Mouse (Mus musculus): ENCODE measurements around the gene Oprm1.

Gene Oprm1

GRCm38 (mm10) chr10:6890348-6891009, 132.2 kb downstream of the Oprm1 start:
- no peak for DNase-seq (ENCODE audit: low spot score in 2 of 2)

GRCm38 (mm10) chr10:6895796-6896195, 137.5 kb downstream of the Oprm1 start:
- DNase-seq (ENCODE audit: low spot score in 2 of 2): no peak

- DNase-seq (ENCODE audit: low spot score in 2 of 2): no peak
Measured at GRCm38 (mm10) chr10:6896659-6897303, 138.5 kb downstream of the Oprm1 start.

- DNase-seq (ENCODE audit: low spot score in 2 of 2): no peak
Measured at GRCm38 (mm10) chr10:6900126-6900525, 141.8 kb downstream of the Oprm1 start.

- DNase-seq (ENCODE audit: low spot score in 2 of 2): no peak
Measured at GRCm38 (mm10) chr10:6901819-6902393, 143.6 kb downstream of the Oprm1 start.

GRCm38 (mm10) chr10:6909763-6910162, 151.5 kb downstream of the Oprm1 start:
- no peak for DNase-seq (ENCODE audit: low spot score in 2 of 2)

- DNase-seq (ENCODE audit: low spot score in 2 of 2): no peak
Measured at GRCm38 (mm10) chr10:6915991-6916390, 157.7 kb downstream of the Oprm1 start.

GRCm38 (mm10) chr10:6916545-6917257, 158.4 kb downstream of the Oprm1 start:
- DNase-seq (ENCODE audit: low spot score in 2 of 2): no peak

- DNase-seq (ENCODE audit: low spot score in 2 of 2): no peak
Measured at GRCm38 (mm10) chr10:6926724-6927123, 168.4 kb downstream of the Oprm1 start.

- no peak for DNase-seq (ENCODE audit: low spot score in 2 of 2)
Measured at GRCm38 (mm10) chr10:6927600-6928223, 169.4 kb downstream of the Oprm1 start.

GRCm38 (mm10) chr10:6928905-6929304, 170.6 kb downstream of the Oprm1 start:
- DNase-seq (ENCODE audit: low spot score in 2 of 2): no peak

GRCm38 (mm10) chr10:6930398-6930797, 172.1 kb downstream of the Oprm1 start:
- DNase-seq (ENCODE audit: low spot score in 2 of 2): no peak

GRCm38 (mm10) chr10:6930889-6931288, 172.6 kb downstream of the Oprm1 start:
- DNase-seq (ENCODE audit: low spot score in 2 of 2): no peak

- DNase-seq (ENCODE audit: low spot score in 2 of 2): no peak
Measured at GRCm38 (mm10) chr10:6934776-6935175, 176.5 kb downstream of the Oprm1 start.

GRCm38 (mm10) chr10:6936671-6937425, 178.5 kb downstream of the Oprm1 start:
- no peak for DNase-seq (ENCODE audit: low spot score in 2 of 2)

- DNase-seq (ENCODE audit: low spot score in 2 of 2): no peak
Measured at GRCm38 (mm10) chr10:6953115-6953514, 194.8 kb downstream of the Oprm1 start.

- no peak for DNase-seq (ENCODE audit: low spot score in 2 of 2)
Measured at GRCm38 (mm10) chr10:6954533-6954932, 196.2 kb downstream of the Oprm1 start.

GRCm38 (mm10) chr10:6956357-6956756, 198.1 kb downstream of the Oprm1 start:
- DNase-seq (ENCODE audit: low spot score in 2 of 2): no peak

GRCm38 (mm10) chr10:6958791-6959190, 200.5 kb downstream of the Oprm1 start:
- DNase-seq (ENCODE audit: low spot score in 2 of 2): no peak

- DNase-seq (ENCODE audit: low spot score in 2 of 2): no peak
Measured at GRCm38 (mm10) chr10:6967588-6968242, 209.4 kb downstream of the Oprm1 start.

GRCm38 (mm10) chr10:6968334-6968733, 210.0 kb downstream of the Oprm1 start:
- DNase-seq (ENCODE audit: low spot score in 2 of 2): no peak

All from spleen, postnatal 10 days (tissue).